Mouse (Mus musculus) neural tube, embryonic 12.5 days (tissue): Measurements from ENCODE around the gene Tert. TPM values are rescaled to one million over a fixed set of nuclear protein-coding genes. Genes with fewer than 3 reads are reported as not detected.

ENCODE experiments used
- ATAC-seq: fragments of 200-750 bp; cut with Nextera tagmentation; 2 replicates; pipeline ENCODE4 v1.8.0; 2017; ENCODE audit warnings: low read depth, mild to moderate bottlenecking, moderate TSS enrichment, moderate library complexity; ENCODE audit not compliant: low FRiP score
- H3K27ac ChIP-seq: fragments of 300-500 bp; sonication (generic); 2 replicates; pipeline ENCODE4 v1.5.1; 2016
- H3K27me3 ChIP-seq: fragments of 300-500 bp; sonication (generic); replicated peaks from 2 replicates; pipeline ENCODE4 v1.6.1; 2016; ENCODE audit warnings: mild to moderate bottlenecking
- H3K36me3 ChIP-seq: fragments of 300-500 bp; sonication (generic); 2 replicates; pipeline ENCODE4 v1.6.1; 2016; ENCODE audit warnings: mild to moderate bottlenecking
- H3K4me1 ChIP-seq: fragments of 300-500 bp; sonication (generic); 2 replicates; pipeline ENCODE4 v1.6.1; 2016
- H3K4me2 ChIP-seq: fragments of 300-500 bp; sonication (generic); replicated peaks from 2 replicates; pipeline ENCODE4 v1.6.1; 2016; ENCODE audit warnings: mild to moderate bottlenecking
- H3K4me3 ChIP-seq: fragments of 300-500 bp; sonication (generic); 2 replicates; pipeline ENCODE4 v1.5.1; 2016
- H3K9ac ChIP-seq: fragments of 300-500 bp; sonication (generic); 2 replicates; pipeline ENCODE4 v1.6.1; 2016; ENCODE audit warnings: mild to moderate bottlenecking
- H3K9me3 ChIP-seq: fragments of 300-500 bp; sonication (generic); 2 replicates; pipeline ENCODE4 v1.6.1; 2016; ENCODE audit warnings: mild to moderate bottlenecking
- WGBS: fragments of 180-500 bp; shearing (Covaris S2); methylation state at CpG from one replicate; pipeline ENCODE4 v1.1.7; 2016; 5-methylcytosine and 5-hydroxymethylcytosine counted together
- polyA plus RNA-seq: library from polyadenylated mRNA; unstranded; fragments of >200 nt; fragmentation: Nextera tagmentation; extraction: Ambion mirVana; gene quantifications from 2 replicates; pipeline ENCODE4 v1.2.1, GENCODE M21; 2016

The Tert gene
- polyA plus RNA-seq, 1 experiment from 2014 or later: 5.6 TPM

- WGBS: 26% methylated on average over 1 of the region's 1 CpGs
- Histone ChIP-seq H3K9ac (no peak overlapping the region), H3K4me1 (no peaks in the 10 kb centered on the region), H3K36me3 (no peaks in the 10 kb centered on the region), H3K4me3 (no peak overlapping the region), H3K27ac (no peak overlapping the region), H3K27me3 (no peaks in the 10 kb centered on the region), H3K9me3 (no peaks in the 10 kb centered on the region), H3K4me2 (no peak overlapping the region)
- ATAC-seq: no peak
Measured at GRCm38 (mm10) chr13:73680394-73680793, 53.7 kb downstream of the Tert start.

DNA sequence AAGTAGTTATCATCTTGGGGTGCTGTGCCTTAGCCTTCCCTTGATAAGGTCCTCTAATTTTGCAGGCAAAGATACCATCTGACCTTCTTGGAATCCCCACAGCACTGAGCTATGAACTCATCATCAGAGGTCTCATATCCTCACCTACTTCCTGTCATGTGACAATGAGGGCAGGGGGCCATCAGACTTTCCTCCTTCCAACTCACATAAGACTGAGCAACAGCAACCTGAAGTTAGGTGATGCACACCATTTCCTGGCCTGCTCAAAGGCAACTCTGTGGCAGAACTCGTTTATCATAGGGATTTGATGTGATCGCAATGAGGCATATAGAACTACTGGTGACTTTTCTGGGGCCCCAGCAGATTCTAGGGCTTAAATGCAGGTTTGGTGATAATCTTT is 55.5 kb downstream of the Tert start:
- Histone ChIP-seq H3K9ac (no peak overlapping the region), H3K27ac (no peak overlapping the region), H3K4me1 (no peaks in the 10 kb centered on the region), H3K36me3 (no peaks in the 10 kb centered on the region), H3K4me2 (no peak overlapping the region), H3K27me3 (no peaks in the 10 kb centered on the region), H3K4me3 (no peak overlapping the region), H3K9me3 (no peaks in the 10 kb centered on the region)
- 84% methylated on average over 2 of the region's 2 CpGs for WGBS
- ATAC-seq: no peak

- WGBS: 89% methylated on average over 11 of the region's 11 CpGs
- Histone ChIP-seq H3K4me1 (no peaks in the 10 kb centered on the region), H3K4me3 (no peak overlapping the region), H3K9ac (no peak overlapping the region), H3K4me2 (no peak overlapping the region), H3K27me3 (no peaks in the 10 kb centered on the region), H3K27ac (no peak overlapping the region), H3K9me3 (no peaks in the 10 kb centered on the region), H3K36me3 (no peaks in the 10 kb centered on the region)
- no peak for ATAC-seq
Measured at GRCm38 (mm10) chr13:73683682-73684081, 57.0 kb downstream of the Tert start.

- H3K9me3 ChIP-seq: no peaks in the 10 kb centered on the region
- no peak overlapping the region for H3K4me2 ChIP-seq
- 84% methylated on average over 1 of the region's 1 CpGs for WGBS
- no peaks in the 10 kb centered on the region for H3K4me1 ChIP-seq
- no peak overlapping the region for H3K9ac ChIP-seq
- no peak overlapping the region for H3K4me3 ChIP-seq
- no peak for ATAC-seq
- H3K36me3 ChIP-seq: no peaks in the 10 kb centered on the region
- H3K27me3 ChIP-seq: no peaks in the 10 kb centered on the region
- H3K27ac ChIP-seq: no peak overlapping the region
Measured at GRCm38 (mm10) chr13:73684412-73684811, 57.7 kb downstream of the Tert start.

GRCm38 (mm10) chr13:73685502-73685901 is 58.8 kb downstream of the Tert start:
- no peaks in the 10 kb centered on the region for H3K27me3 ChIP-seq
- H3K9ac ChIP-seq: no peak overlapping the region
- no peak overlapping the region for H3K27ac ChIP-seq
- H3K36me3 ChIP-seq: no peaks in the 10 kb centered on the region
- no peak overlapping the region for H3K4me2 ChIP-seq
- H3K4me1 ChIP-seq: no peaks in the 10 kb centered on the region
- H3K4me3 ChIP-seq: no peak overlapping the region
- no peak for ATAC-seq
- 89% methylated on average over 6 of the region's 6 CpGs for WGBS
- no peaks in the 10 kb centered on the region for H3K9me3 ChIP-seq

GRCm38 (mm10) chr13:73687601-73688000 is 60.9 kb downstream of the Tert start:
- no peak overlapping the region for H3K9ac ChIP-seq
- H3K4me1 ChIP-seq: no peaks in the 10 kb centered on the region
- no peaks in the 10 kb centered on the region for H3K27me3 ChIP-seq
- no peak overlapping the region for H3K27ac ChIP-seq
- WGBS: 61% methylated on average over 3 of the region's 3 CpGs
- H3K4me3 ChIP-seq: no peak overlapping the region
- H3K36me3 ChIP-seq: no peaks in the 10 kb centered on the region
- no peaks in the 10 kb centered on the region for H3K9me3 ChIP-seq
- ATAC-seq: no peak
- H3K4me2 ChIP-seq: no peak overlapping the region

DNA sequence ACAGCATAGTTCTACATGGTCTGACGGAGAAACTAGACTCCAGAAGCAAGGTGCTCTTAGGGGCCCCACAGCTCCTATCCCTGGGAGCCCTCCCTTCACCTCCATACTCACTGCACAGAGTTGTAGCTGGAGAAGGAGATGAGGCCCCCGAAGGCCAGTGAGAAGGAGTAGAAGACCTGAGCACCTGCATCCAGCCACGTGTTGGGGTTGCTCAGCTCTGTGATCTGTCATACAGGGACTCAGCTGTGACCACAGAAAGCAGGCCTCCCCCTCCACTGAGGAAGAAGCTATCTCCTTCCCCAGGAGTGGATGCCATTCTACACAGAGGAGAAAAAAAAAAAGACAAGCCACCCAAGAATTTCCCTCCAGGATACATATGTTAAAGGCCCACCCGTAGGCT is 62.2 kb downstream of the Tert start:
- H3K27me3 ChIP-seq: no peaks in the 10 kb centered on the region
- no peak overlapping the region for H3K4me2 ChIP-seq
- H3K9ac ChIP-seq: no peak overlapping the region
- H3K4me1 ChIP-seq: no peaks in the 10 kb centered on the region
- H3K27ac ChIP-seq: no peak overlapping the region
- ATAC-seq: no peak
- H3K9me3 ChIP-seq: no peaks in the 10 kb centered on the region
- 86% methylated on average over 4 of the region's 4 CpGs for WGBS
- no peak overlapping the region for H3K4me3 ChIP-seq
- no peaks in the 10 kb centered on the region for H3K36me3 ChIP-seq

DNA sequence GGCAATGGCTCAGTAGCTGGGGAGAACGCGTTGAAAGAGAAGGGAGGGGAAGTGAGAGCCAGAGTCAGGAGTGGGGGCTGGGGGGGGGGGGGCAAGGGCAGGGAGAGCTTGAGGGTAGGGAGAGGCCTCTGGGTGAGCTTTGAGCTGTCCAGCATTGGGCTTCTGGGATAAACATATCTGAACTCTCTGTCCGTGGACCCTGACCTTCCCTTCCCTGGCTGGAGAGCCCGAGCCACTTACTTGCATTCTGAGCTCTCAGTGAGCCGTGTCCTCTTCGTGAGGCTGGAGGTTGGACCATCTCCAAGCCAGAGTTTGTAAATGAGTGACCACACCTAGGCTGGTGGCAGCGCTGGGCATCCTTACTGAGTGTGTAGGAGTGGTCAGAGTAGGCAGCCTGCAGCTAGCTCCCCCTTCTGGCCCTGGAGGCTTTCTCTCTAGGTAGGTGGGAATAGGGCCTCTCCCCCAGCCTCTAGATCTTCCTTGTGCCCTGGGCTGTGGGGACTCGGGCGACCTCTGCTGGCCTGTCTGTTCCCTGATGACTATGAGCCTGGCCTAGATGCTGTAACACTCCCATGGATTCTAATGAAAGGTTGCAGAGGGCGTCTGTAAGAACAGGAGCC is 65.6 kb downstream of the Tert start:
- Histone ChIP-seq H3K4me3 (no peak overlapping the region), H3K36me3 (no peaks in the 10 kb centered on the region), H3K4me2 (0 out of 2 replicates have a peak overlapping the region, but pooled peaks have one; percentile 3), H3K9me3 (no peaks in the 10 kb centered on the region), H3K4me1 (no peaks in the 10 kb centered on the region), H3K9ac (no peak overlapping the region), H3K27ac (no peak overlapping the region), H3K27me3 (no peaks in the 10 kb centered on the region)
- WGBS: 36% methylated on average over 10 of the region's 10 CpGs
- ATAC-seq: peak; percentile 81

DNA sequence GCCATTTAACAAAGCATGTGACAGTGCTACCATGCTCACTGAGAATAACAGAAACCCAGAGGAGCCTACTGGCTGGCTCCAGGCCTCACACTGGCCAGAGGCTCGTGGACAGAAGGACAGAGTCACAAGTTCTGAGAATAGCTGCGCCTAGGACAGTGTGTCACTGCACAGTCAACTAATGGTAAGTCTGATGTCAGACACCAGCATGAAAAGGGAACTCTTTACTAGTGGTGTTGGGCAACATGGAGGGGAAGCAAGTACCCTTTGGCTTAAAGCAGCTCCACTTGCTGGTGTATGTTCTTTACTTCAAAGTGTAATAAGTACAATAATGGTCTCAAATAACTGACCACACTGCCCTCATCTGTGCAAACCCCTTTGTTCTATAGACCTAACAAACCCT is 66.6 kb downstream of the Tert start:
- Histone ChIP-seq H3K4me1 (no peaks in the 10 kb centered on the region), H3K9ac (no peak overlapping the region), H3K4me3 (no peak overlapping the region), H3K36me3 (no peaks in the 10 kb centered on the region), H3K27me3 (no peaks in the 10 kb centered on the region), H3K9me3 (no peaks in the 10 kb centered on the region), H3K27ac (no peak overlapping the region), H3K4me2 (no peak overlapping the region)
- no peak for ATAC-seq
- WGBS: 75% methylated on average over 2 of the region's 2 CpGs

DNA sequence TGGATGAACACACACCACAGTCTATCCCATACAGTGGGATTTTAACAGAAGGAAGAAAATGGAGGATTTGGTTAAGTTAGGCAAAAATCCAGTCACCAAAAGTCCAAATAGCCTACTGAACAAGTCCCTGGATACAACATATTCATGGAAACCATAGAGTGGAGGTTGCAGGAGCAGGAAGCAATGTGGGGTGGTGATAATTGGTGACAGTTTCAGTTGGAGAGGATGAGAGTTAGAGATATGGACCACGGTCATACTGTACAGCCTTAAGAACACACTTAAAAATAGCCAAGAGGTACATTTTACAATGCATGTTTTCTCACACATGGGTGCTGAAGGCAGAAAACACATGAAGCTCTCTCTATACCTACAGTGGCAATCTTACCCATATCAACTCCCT is 68.3 kb downstream of the Tert start:
- 88% methylated on average over 1 of the region's 1 CpGs for WGBS
- Histone ChIP-seq H3K27me3 (no peaks in the 10 kb centered on the region), H3K9me3 (no peaks in the 10 kb centered on the region), H3K9ac (no peak overlapping the region), H3K36me3 (no peaks in the 10 kb centered on the region), H3K4me3 (no peak overlapping the region), H3K4me1 (no peaks in the 10 kb centered on the region), H3K27ac (no peak overlapping the region), H3K4me2 (no peak overlapping the region)
- ATAC-seq: no peak

GRCm38 (mm10) chr13:73696529-73696928 is 69.8 kb downstream of the Tert start:
- H3K27ac ChIP-seq: no peak overlapping the region
- no peaks in the 10 kb centered on the region for H3K9me3 ChIP-seq
- no peaks in the 10 kb centered on the region for H3K27me3 ChIP-seq
- WGBS: 77% methylated on average over 3 of the region's 3 CpGs
- ATAC-seq: no peak
- no peak overlapping the region for H3K4me2 ChIP-seq
- H3K4me3 ChIP-seq: no peak overlapping the region
- H3K36me3 ChIP-seq: no peaks in the 10 kb centered on the region
- no peaks in the 10 kb centered on the region for H3K4me1 ChIP-seq
- no peak overlapping the region for H3K9ac ChIP-seq
